Mouse (Mus musculus) heart, embryonic 12.5 days (tissue): ENCODE measurements around the gene Iqch. TPM values are rescaled to one million over a fixed set of nuclear protein-coding genes. Genes with fewer than 3 reads are reported as not detected.

Experiments
- ATAC-seq: fragments of 200-750 bp; cut with Nextera tagmentation; 2 replicates; pipeline ENCODE4 v1.8.0; 2017; ENCODE audit warnings: moderate TSS enrichment, moderate library complexity; ENCODE audit not compliant: insufficient number of reproducible peaks, low FRiP score
- H3K27ac ChIP-seq: fragments of 300-500 bp; sonication (generic); 2 replicates; pipeline ENCODE4 v1.5.1; 2016; ENCODE audit warnings: mild to moderate bottlenecking, moderate library complexity; ENCODE audit not compliant: poor library complexity, severe bottlenecking
- H3K27me3 ChIP-seq: fragments of 300-500 bp; sonication (generic); replicated peaks from 2 replicates; pipeline ENCODE4 v1.6.1; 2016; ENCODE audit warnings: mild to moderate bottlenecking, moderate library complexity
- H3K36me3 ChIP-seq: fragments of 300-500 bp; sonication (generic); 2 replicates; pipeline ENCODE4 v1.6.1; 2016; ENCODE audit warnings: mild to moderate bottlenecking, moderate library complexity
- H3K4me1 ChIP-seq: fragments of 300-500 bp; sonication (generic); replicated peaks from 2 replicates; pipeline ENCODE4 v1.6.1; 2016; ENCODE audit warnings: mild to moderate bottlenecking
- H3K4me2 ChIP-seq: fragments of 300-500 bp; sonication (generic); 2 replicates; pipeline ENCODE4 v1.6.1; 2016; ENCODE audit warnings: mild to moderate bottlenecking, moderate library complexity
- H3K4me3 ChIP-seq: fragments of 300-500 bp; sonication (generic); 2 replicates; pipeline ENCODE4 v1.5.1; 2016; ENCODE audit warnings: mild to moderate bottlenecking
- H3K9ac ChIP-seq: fragments of 300-500 bp; sonication (generic); 2 replicates; pipeline ENCODE4 v1.6.1; 2016; ENCODE audit warnings: mild to moderate bottlenecking, moderate library complexity
- H3K9me3 ChIP-seq: fragments of 300-500 bp; sonication (generic); replicated peaks from 2 replicates; pipeline ENCODE4 v1.6.1; 2016; ENCODE audit warnings: mild to moderate bottlenecking, moderate library complexity
- WGBS: fragments of 180-500 bp; shearing (Covaris S2); methylation state at CpG from one replicate; pipeline ENCODE4 v1.1.7; 2016; 5-methylcytosine and 5-hydroxymethylcytosine counted together
- polyA plus RNA-seq: library from polyadenylated mRNA; unstranded; fragments of >200 nt; fragmentation: Nextera tagmentation; extraction: Ambion mirVana; gene quantifications from 2 replicates; pipeline ENCODE4 v1.2.1, GENCODE M21; 2016

Iqch gene
- polyA plus RNA-seq, 1 experiment from 2014 or later, result 0.08 TPM

DNA sequence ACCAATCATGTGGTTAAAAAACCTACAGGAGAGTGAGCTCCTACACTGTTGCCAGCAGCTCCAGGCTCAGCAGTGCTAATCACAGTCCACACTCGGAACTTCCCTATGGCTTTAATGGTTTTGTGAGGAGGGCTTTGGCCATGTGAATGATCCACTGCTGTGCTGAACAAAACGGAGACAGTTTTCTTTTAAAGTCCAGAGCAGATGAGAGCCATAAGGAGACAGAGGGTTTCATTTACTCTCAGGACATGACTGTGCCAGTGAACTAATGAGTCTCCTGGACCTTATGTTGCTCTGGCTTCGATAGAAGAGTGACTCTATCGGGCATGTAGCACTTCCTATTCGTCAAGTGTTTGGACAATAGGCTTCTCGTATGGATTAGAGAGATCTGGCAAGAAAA is 181.9 kb downstream of the Iqch start:
- no peak overlapping the region for H3K27ac ChIP-seq
- no peaks in the 10 kb centered on the region for H3K36me3 ChIP-seq
- H3K9ac ChIP-seq, result no peak overlapping the region
- no peak for ATAC-seq
- H3K4me2 ChIP-seq, result no peak overlapping the region
- no peaks in the 10 kb centered on the region for H3K9me3 ChIP-seq
- H3K4me3 ChIP-seq, result no peak overlapping the region
- WGBS, result 60% methylated on average over 6 of the region's 6 CpGs
- H3K27me3 ChIP-seq, result no peaks in the 10 kb centered on the region
- no peaks in the 10 kb centered on the region for H3K4me1 ChIP-seq

DNA sequence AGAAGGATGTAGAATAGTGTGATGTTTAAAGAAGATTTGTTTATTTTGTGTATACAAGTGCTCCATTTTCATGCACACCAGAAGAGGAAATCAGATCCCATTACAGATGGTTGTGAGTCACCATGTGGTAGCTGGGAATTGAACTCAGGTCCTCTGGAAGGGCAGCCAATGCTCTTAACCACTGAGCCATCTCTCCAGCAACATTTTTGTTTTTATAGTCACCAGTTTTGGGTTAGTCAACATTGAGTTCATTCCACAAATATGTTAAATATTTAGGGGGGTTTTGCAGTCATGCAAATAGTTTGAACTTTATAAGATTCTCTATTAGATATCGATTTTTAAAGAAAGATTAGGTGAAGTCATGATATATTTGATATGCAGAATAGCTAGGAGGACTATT is 202.1 kb downstream of the Iqch start:
- Histone ChIP-seq H3K27ac (no peak overlapping the region), H3K9ac (no peak overlapping the region), H3K27me3 (no peaks in the 10 kb centered on the region), H3K4me3 (no peak overlapping the region), H3K4me2 (no peak overlapping the region), H3K4me1 (peaks cover 12% of the 10 kb centered on the region), H3K36me3 (no peaks in the 10 kb centered on the region), H3K9me3 (no peaks in the 10 kb centered on the region)
- WGBS, result 80% methylated on average over 1 of the region's 1 CpGs
- no peak for ATAC-seq

DNA sequence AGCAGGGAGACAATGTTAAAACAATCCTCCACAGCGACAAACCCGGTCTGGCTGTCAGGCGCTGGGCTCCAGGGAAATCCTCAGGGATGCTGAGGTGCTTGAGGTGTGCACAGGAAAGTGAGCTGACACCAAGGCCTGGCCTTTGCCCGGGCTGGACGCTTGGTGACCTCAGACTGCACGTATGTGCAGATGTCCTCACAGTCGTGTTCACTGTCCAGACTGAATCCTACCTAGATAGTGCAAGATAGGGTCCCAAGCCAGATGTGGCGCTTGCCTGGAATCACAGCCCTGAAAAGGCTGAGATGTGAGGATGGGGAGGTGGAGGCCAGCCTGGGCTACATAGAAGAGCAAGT is 202.9 kb downstream of the Iqch start:
- Histone ChIP-seq H3K27me3 (no peaks in the 10 kb centered on the region), H3K4me3 (peak overlapping the region; percentile 78), H3K36me3 (no peaks in the 10 kb centered on the region), H3K9me3 (no peaks in the 10 kb centered on the region), H3K4me2 (peak overlapping the region; percentile 88), H3K27ac (peak overlapping the region; percentile 57), H3K4me1 (peaks cover 12% of the 10 kb centered on the region), H3K9ac (peak overlapping the region; percentile 83)
- peak; percentile 63 for ATAC-seq
- 4% methylated on average over 8 of the region's 8 CpGs for WGBS

DNA sequence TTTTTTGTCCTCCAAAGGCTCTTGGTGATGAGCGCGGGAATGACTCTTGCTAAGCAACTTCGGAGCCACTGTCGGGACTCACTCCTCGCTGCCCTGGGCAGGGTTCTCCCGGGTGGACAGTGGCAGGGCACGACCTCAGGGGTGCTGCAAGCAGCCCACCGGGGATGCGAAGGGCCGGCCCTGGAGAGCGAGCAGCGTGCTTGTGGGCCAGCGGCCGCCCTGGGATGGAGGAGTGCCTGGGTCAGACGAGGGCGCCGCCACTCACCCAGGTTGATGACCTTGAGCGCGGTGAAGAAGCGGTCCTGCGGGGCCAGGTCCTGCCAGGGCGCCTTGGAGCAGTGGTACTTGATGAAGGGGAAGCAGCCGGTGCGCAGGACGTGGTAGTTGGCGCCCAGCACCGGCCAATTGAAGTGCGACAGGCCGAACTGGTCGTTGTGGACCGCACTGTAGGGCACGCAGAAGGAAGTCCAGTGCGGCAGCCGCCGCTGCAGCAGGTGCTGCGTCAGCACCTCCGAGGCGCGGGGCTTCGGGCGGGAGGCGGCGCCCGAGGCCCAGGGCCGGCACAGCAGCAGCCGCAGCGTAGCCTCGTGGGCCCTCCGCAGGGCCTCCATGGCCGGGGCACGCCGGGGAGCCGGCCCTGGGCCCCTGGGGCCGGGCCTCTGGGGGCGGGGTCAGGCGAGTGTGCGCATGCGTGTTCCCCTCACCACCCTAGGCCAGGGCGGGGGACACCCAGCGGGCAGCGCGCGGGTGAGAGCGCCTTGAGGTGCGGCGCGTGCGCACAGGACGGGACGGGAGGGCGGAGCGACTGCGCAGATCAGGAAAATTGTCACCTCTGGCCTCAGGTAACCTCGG is 203.5 kb downstream of the Iqch start, which contains the start of gene 2300009A05Rik:
Gene 2300009A05Rik, minus strand, starts transcription at position 636 of the 852 bp plus-strand sequence.
- peaks cover 12% of the 10 kb centered on the region for H3K4me1 ChIP-seq
- H3K4me3 ChIP-seq, result peak within 1 kb of the TSS; percentile 78
- ATAC-seq, result peak; percentile 99
- under 1% methylated on average over 65 of the region's 74 CpGs for WGBS
- H3K27ac ChIP-seq, result peak within 1 kb of the TSS; percentile 94
- no peaks in the 10 kb centered on the region for H3K9me3 ChIP-seq
- no peaks in the 10 kb centered on the region for H3K36me3 ChIP-seq
- peak within 1 kb of the TSS; percentile 88 for H3K4me2 ChIP-seq
- peak within 1 kb of the TSS; percentile 93 for H3K9ac ChIP-seq
- no peaks in the 10 kb centered on the region for H3K27me3 ChIP-seq

DNA sequence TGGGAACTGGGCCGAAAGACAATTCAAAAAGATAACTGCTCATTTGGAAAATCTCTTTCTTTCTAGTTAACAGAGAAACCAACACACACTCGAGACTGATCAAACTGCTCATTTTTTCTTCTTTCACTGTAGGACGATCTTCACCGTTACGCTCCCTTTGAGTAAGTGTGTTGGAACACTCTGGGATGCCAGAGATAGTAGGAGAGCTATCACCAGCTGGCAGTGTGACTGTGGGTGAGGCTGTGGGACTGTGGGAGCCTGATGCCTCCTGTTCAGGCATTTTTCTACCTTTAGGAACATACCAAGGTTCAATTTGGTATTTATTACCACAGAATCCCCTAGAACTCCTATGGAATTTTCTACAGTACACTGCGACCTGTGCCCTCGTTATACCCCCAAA is 206.7 kb downstream of the Iqch start:
- 66% methylated on average over 7 of the region's 7 CpGs for WGBS
- Histone ChIP-seq H3K9ac (no peak overlapping the region), H3K4me2 (no peak overlapping the region), H3K27me3 (no peaks in the 10 kb centered on the region), H3K27ac (no peak overlapping the region), H3K4me3 (no peak overlapping the region), H3K36me3 (no peaks in the 10 kb centered on the region), H3K9me3 (no peaks in the 10 kb centered on the region), H3K4me1 (peaks cover 12% of the 10 kb centered on the region)
- ATAC-seq, result no peak

DNA sequence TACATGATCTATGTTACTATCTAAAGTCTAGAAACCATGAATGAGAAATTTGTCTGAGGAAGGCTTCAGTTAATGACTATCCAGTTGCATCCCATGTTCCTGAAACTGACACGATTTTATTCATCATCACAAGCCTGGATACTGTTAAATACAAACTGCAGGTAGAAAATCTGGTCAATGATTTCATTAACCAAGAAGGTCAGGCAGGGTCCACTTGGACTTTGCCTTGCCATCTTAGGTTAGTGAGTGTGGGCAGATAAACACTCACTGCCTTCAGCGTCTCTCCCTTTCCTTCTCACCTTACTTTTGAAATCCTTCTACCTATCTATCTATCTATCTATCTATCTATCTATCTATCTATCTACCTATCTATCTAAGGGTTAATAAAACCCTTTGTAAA is 211.0 kb downstream of the Iqch start:
- Histone ChIP-seq H3K4me1 (peaks cover 6% of the 10 kb centered on the region), H3K36me3 (no peaks in the 10 kb centered on the region), H3K27me3 (no peaks in the 10 kb centered on the region), H3K9me3 (no peaks in the 10 kb centered on the region), H3K27ac (no peak overlapping the region), H3K4me3 (no peak overlapping the region), H3K4me2 (no peak overlapping the region), H3K9ac (no peak overlapping the region)
- ATAC-seq, result no peak
- WGBS, result 65% methylated on average over 2 of the region's 2 CpGs

DNA sequence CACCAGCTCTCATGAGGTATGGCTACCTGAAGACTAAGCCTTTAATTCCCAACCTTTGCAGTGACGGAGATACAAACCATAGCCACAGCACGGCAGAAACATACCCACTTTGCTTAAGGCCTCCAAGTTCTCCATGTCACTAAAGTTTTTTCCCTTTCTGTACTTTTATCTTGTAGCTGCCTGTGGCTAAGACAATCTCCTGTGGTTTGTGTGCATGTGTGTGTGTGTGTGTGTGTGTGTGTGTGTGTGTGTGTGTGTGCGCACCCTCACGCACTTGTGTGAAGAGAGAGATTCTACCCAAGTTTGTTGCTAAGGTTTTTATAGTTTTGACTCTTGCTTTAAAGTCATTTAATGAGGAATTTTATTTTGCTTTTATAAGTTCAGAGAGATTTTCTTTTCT is 219.5 kb downstream of the Iqch start:
- Histone ChIP-seq H3K4me1 (peaks cover 4% of the 10 kb centered on the region; the same call in 1 of the 2 replicates), H3K4me2 (no peak overlapping the region), H3K36me3 (no peaks in the 10 kb centered on the region), H3K27ac (no peak overlapping the region), H3K9me3 (no peaks in the 10 kb centered on the region), H3K27me3 (no peaks in the 10 kb centered on the region), H3K4me3 (no peak overlapping the region), H3K9ac (no peak overlapping the region)
- 88% methylated on average over 4 of the region's 4 CpGs for WGBS
- ATAC-seq, result no peak

DNA sequence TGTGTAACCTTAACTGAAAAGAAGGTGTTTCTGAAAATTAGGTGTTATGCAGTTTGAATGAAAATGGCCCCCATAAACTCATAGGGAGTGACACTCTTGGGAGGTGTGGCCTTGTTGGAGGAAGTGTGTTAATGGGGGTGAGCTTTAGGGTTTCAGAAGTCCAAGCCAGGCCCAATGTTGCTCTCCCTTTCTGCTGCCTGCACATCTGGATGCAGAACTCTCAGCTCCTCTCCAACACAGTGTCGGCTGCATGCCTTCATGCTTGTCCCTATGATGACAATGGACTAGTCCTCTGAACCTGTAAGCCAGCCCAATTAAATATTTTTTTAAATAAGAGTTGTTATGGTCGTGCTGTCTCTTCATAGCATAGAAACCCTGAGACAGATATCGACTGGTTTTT is 222.0 kb downstream of the Iqch start:
- Histone ChIP-seq H3K9me3 (no peaks in the 10 kb centered on the region), H3K9ac (no peak overlapping the region), H3K4me3 (no peak overlapping the region), H3K27me3 (no peaks in the 10 kb centered on the region), H3K36me3 (no peaks in the 10 kb centered on the region), H3K27ac (no peak overlapping the region), H3K4me2 (no peak overlapping the region), H3K4me1 (peaks cover 20% of the 10 kb centered on the region)
- ATAC-seq, result no peak
- 81% methylated on average over 3 of the region's 3 CpGs for WGBS

DNA sequence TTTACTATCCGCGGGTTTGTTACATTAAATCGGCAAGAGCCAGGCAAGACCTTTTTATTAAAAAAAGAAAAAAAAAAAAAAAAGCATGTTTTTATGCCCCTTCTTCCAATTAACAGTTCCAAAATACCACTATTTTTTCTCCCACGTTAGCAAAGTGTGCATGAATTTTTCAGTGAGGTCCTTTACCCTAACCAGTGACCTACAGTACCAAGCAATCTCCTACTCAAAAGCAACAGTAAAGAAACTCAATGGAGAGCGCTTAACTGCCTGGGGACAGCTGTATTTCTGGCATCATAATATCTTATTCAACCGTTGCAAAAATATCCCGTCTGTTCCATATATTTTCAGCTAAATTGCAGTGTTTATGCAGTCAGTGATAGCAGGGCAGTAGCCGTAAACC is 224.1 kb downstream of the Iqch start:
- H3K4me2 ChIP-seq, result peak overlapping the region; percentile 93
- H3K9ac ChIP-seq, result peak overlapping the region; percentile 87
- peaks cover 42% of the 10 kb centered on the region for H3K4me1 ChIP-seq
- peaks cover 8% of the 10 kb centered on the region; the same call in 1 of the 2 replicates for H3K36me3 ChIP-seq
- H3K9me3 ChIP-seq, result no peaks in the 10 kb centered on the region
- no peak overlapping the region for H3K27ac ChIP-seq
- no peak for ATAC-seq
- WGBS, result 19% methylated on average over 8 of the region's 8 CpGs
- no peaks in the 10 kb centered on the region for H3K27me3 ChIP-seq
- peak overlapping the region; percentile 84 for H3K4me3 ChIP-seq

DNA sequence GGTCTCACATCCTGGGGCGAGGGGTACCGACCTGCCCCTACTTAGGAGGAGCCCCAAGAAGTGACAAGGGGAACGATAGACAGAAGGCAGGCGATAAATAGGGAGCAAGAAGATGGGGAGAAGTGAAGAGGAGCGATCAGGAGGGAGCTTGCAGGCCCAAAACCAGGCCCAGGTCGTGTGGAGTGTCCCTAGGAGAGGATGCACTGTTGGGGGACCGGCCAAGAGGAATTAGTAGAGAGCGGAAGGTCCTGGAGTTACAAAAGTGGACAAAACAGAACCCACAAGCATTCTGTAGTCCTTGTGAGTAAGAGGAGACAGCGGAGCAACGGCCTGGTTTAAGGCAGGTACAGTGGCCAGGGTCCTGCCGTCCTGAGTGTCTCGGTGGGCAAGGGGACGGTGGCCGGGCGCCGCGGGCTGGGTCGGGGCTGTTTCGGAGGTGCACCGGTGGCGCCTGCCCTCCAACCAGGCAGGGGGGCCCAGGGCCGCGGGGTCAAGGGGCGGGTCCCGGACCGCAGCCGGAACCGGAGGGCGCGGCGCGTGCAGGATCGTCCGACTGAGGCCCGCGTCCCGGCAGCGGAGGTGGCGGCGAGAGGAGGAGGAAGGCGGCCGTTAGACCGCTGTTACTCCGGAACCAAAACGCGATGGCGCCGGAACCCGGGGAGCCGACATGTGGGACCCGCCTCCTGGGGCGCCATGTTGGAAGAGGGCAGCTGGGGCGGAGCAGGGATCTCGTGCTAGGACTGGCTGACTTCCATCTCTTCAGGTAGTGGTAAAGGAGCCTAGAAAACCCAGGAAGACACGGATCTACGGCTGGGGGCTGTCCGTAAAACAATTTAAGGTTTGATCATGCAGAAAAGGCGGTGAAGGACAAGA is 224.8 kb downstream of the Iqch start, which contains the start of gene Map2k5:
Gene Map2k5, minus strand, starts transcription at position 633 of the 873 bp plus-strand sequence.
- ATAC-seq, result peak; percentile 93
- peak within 1 kb of the TSS; percentile 93 for H3K4me2 ChIP-seq
- H3K27ac ChIP-seq, result peak within 1 kb of the TSS; percentile 88
- peaks cover 8% of the 10 kb centered on the region; the same call in 1 of the 2 replicates for H3K36me3 ChIP-seq
- H3K9me3 ChIP-seq, result no peaks in the 10 kb centered on the region
- H3K27me3 ChIP-seq, result no peaks in the 10 kb centered on the region
- H3K4me1 ChIP-seq, result peaks cover 45% of the 10 kb centered on the region
- H3K9ac ChIP-seq, result peak within 1 kb of the TSS; percentile 87
- WGBS, result under 1% methylated on average over 58 of the region's 58 CpGs
- peak within 1 kb of the TSS; percentile 84 for H3K4me3 ChIP-seq

DNA sequence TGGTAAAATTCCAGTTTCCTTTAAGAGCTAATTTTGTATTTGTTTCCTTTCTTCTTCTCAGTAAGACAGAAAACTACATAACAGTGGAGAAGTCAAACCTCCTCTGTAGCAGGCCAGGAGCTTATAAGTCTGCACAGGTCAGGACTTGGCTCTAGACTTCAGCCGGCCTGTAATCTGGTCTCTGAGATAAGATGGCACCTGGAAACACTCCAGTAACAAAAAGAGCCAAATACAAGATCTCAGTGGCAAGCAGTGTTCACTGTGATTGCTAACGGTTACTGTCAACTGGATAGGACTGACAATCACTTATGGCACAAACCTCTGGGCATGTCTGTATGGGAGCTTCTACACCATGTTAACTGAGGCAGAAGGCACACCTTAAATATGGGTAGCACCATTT is 229.0 kb downstream of the Iqch start:
- no peak overlapping the region for H3K4me3 ChIP-seq
- no peaks in the 10 kb centered on the region for H3K9me3 ChIP-seq
- H3K27me3 ChIP-seq, result no peaks in the 10 kb centered on the region
- no peak for ATAC-seq
- no peak overlapping the region; the same call in 1 of the 2 replicates for H3K4me2 ChIP-seq
- no peak overlapping the region for H3K9ac ChIP-seq
- 8% methylated on average over 2 of the region's 2 CpGs for WGBS
- H3K4me1 ChIP-seq, result peaks cover 73% of the 10 kb centered on the region
- H3K36me3 ChIP-seq, result peaks cover 22% of the 10 kb centered on the region
- H3K27ac ChIP-seq, result peak overlapping the region; percentile 22; the same call in 1 of the 2 replicates
